Mouse (Mus musculus): ENCODE data around the gene Tmem205. TPM values are rescaled to one million over a fixed set of nuclear protein-coding genes. Genes with fewer than 3 reads are reported as not detected.
A peak's percentile ranks its signal among the peaks of the same experiment; 100 is the strongest.

Tmem205 gene
- polyA plus RNA-seq, 1 experiment from 2014 or later = 58.8 TPM

GRCm38 (mm10) chr9:21936692-21937570, 9.6 kb upstream of the Tmem205 start, which contains the start of gene Plppr2:
TSS of gene Plppr2 (plus strand) at chr9:21937033.
- Histone ChIP-seq H3K9ac (ENCODE audit: low read length) (peak within 1 kb of the TSS; percentile 70), H3K4me3 (ENCODE audit: low read length) (peak within 1 kb of the TSS; percentile 63), H3K9me3 (ENCODE audit: control insufficient read depth, low read length) (no peaks in the 10 kb centered on the region), H3K36me3 (ENCODE audit: control insufficient read depth, insufficient read depth, low read length) (no peaks in the 10 kb centered on the region), H3K27ac (ENCODE audit: low read length) (0 out of 2 replicates have a peak within 1 kb of the TSS, but pooled peaks have one; percentile 45), H3K27me3 (ENCODE audit: control insufficient read depth, insufficient read depth, low read depth, low read length) (no peaks in the 10 kb centered on the region), H3K4me1 (replicated peaks; ENCODE audit: control insufficient read depth, insufficient read depth, low read length) (peaks cover 3% of the 10 kb centered on the region), H3K4me2 (ENCODE audit: low read depth, low read length) (peak within 1 kb of the TSS; percentile 84)
- 1% methylated on average over 42 of the region's 43 CpGs for WGBS
- peak; percentile 99 for ATAC-seq (ENCODE audit: low read depth)

DNA sequence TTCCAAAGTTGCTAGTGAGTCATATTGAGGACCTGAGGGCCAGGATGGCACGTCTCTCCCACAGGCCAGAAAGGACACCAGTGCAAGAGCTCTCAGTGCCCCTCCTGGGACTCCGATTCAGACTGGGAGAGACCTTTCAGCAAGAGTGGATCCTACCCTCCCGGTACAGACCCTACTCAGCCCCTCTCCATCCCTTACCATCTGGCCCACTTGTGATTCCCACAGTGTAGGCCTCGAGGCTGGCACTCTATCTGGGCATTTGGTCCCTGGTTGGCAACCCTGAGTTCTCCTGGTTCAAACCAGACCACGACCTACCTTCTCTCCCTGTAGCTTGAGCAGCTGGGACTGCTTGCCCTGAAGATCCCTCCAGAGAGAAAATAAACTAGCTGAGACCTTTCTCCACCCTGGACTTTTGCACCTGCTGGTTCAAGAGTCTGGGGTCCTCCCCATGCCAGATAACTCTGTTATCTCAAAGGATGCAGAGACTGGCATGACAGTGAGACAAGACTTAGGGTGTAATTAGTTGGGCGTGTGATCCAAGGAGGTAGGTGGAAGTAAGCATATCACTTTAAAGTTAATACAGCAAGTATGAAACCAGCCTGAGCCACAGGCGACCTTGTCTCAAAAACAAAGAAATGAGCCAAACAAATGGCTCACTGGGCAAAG, 8.2 kb upstream of the Tmem205 start:
- Histone ChIP-seq H3K9ac (ENCODE audit: low read length) (no peak overlapping the region), H3K4me2 (ENCODE audit: low read depth, low read length) (no peak overlapping the region), H3K36me3 (ENCODE audit: control insufficient read depth, insufficient read depth, low read length) (no peaks in the 10 kb centered on the region), H3K27me3 (ENCODE audit: control insufficient read depth, insufficient read depth, low read depth, low read length) (no peaks in the 10 kb centered on the region), H3K4me3 (ENCODE audit: low read length) (no peak overlapping the region), H3K27ac (ENCODE audit: low read length) (no peak overlapping the region), H3K4me1 (replicated peaks; ENCODE audit: control insufficient read depth, insufficient read depth, low read length) (peaks cover 3% of the 10 kb centered on the region), H3K9me3 (ENCODE audit: control insufficient read depth, low read length) (no peaks in the 10 kb centered on the region)
- ATAC-seq (ENCODE audit: low read depth) = no peak
- 75% methylated on average over 7 of the region's 7 CpGs for WGBS

DNA sequence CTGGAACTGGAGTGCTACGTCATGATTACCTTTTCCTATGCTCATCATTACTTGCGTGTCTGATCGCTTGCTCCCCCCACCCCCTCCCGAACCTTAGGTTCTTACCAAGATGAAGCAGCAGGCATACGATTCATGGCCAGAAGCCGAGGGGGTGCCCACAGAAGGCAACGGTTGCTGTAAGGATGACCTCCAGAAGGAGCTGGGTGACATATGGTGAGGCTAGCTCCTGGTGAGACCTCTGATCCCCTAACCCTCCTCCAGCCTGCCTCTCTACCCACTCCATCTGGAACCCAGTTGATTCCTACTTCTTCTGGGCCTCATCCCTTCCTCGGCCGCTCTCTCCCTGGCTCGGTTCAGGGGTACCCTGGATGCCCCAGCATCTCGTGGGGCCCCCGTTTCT, 6.7 kb upstream of the Tmem205 start:
- ATAC-seq (ENCODE audit: low read depth) = no peak
- Histone ChIP-seq H3K27me3 (ENCODE audit: control insufficient read depth, insufficient read depth, low read depth, low read length) (no peaks in the 10 kb centered on the region), H3K9me3 (ENCODE audit: control insufficient read depth, low read length) (no peaks in the 10 kb centered on the region), H3K4me3 (ENCODE audit: low read length) (no peak overlapping the region), H3K36me3 (ENCODE audit: control insufficient read depth, insufficient read depth, low read length) (no peaks in the 10 kb centered on the region), H3K9ac (ENCODE audit: low read length) (no peak overlapping the region), H3K4me1 (replicated peaks; ENCODE audit: control insufficient read depth, insufficient read depth, low read length) (peaks cover 3% of the 10 kb centered on the region), H3K27ac (ENCODE audit: low read length) (no peak overlapping the region), H3K4me2 (ENCODE audit: low read depth, low read length) (no peak overlapping the region)
- WGBS = 88% methylated on average over 12 of the region's 12 CpGs

GRCm38 (mm10) chr9:21932445-21933137, 5.2 kb upstream of the Tmem205 start:
- no peak overlapping the region for H3K9ac ChIP-seq (ENCODE audit: low read length)
- no peak overlapping the region for H3K4me2 ChIP-seq (ENCODE audit: low read depth, low read length)
- H3K4me3 ChIP-seq (ENCODE audit: low read length) = no peak overlapping the region
- no peaks in the 10 kb centered on the region for H3K27me3 ChIP-seq (ENCODE audit: control insufficient read depth, insufficient read depth, low read depth, low read length)
- WGBS = 53% methylated on average over 12 of the region's 12 CpGs
- H3K9me3 ChIP-seq (ENCODE audit: control insufficient read depth, low read length) = no peaks in the 10 kb centered on the region
- no peak for ATAC-seq (ENCODE audit: low read depth)
- H3K4me1 ChIP-seq (replicated peaks; ENCODE audit: control insufficient read depth, insufficient read depth, low read length) = peaks cover 3% of the 10 kb centered on the region
- H3K36me3 ChIP-seq (ENCODE audit: control insufficient read depth, insufficient read depth, low read length) = no peaks in the 10 kb centered on the region
- H3K27ac ChIP-seq (ENCODE audit: low read length) = no peak overlapping the region

DNA sequence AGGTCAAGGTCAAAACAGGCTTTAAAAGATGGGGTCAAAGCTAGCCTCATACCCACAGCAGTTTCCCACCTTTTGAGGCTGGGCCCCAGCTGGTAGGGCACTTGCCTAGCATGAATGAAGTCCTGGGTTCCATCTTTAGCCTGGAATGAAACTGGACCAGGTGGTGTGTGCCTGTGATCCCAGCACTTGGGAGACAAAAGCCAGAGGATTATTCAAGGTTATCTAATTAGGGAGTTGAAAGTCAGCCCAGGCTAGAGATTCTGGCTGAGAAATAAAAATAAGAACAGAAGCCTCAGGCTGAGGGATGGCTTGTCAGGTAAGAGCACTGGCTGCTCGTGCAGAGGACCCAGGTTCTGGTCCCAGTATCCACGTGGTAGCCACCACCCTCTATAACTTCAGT, 4.7 kb upstream of the Tmem205 start:
- Histone ChIP-seq H3K4me2 (ENCODE audit: low read depth, low read length) (no peak overlapping the region), H3K36me3 (ENCODE audit: control insufficient read depth, insufficient read depth, low read length) (no peaks in the 10 kb centered on the region), H3K9ac (ENCODE audit: low read length) (no peak overlapping the region), H3K27ac (ENCODE audit: low read length) (no peak overlapping the region), H3K4me1 (replicated peaks; ENCODE audit: control insufficient read depth, insufficient read depth, low read length) (peaks cover 2% of the 10 kb centered on the region), H3K27me3 (ENCODE audit: control insufficient read depth, insufficient read depth, low read depth, low read length) (no peaks in the 10 kb centered on the region), H3K9me3 (ENCODE audit: control insufficient read depth, low read length) (no peaks in the 10 kb centered on the region), H3K4me3 (ENCODE audit: low read length) (no peak overlapping the region)
- WGBS = 43% methylated on average over 2 of the region's 2 CpGs
- no peak for ATAC-seq (ENCODE audit: low read depth)

GRCm38 (mm10) chr9:21929208-21929607, 1.9 kb upstream of the Tmem205 start:
- peaks cover 15% of the 10 kb centered on the region for H3K4me1 ChIP-seq (replicated peaks; ENCODE audit: control insufficient read depth, insufficient read depth, low read length)
- H3K9me3 ChIP-seq (ENCODE audit: control insufficient read depth, low read length) = no peaks in the 10 kb centered on the region
- no peak overlapping the region for H3K4me2 ChIP-seq (ENCODE audit: low read depth, low read length)
- H3K4me3 ChIP-seq (ENCODE audit: low read length) = no peak overlapping the region
- ATAC-seq (ENCODE audit: low read depth) = no peak
- H3K27ac ChIP-seq (ENCODE audit: low read length) = no peak overlapping the region
- no peaks in the 10 kb centered on the region for H3K27me3 ChIP-seq (ENCODE audit: control insufficient read depth, insufficient read depth, low read depth, low read length)
- 71% methylated on average over 3 of the region's 3 CpGs for WGBS
- no peaks in the 10 kb centered on the region for H3K36me3 ChIP-seq (ENCODE audit: control insufficient read depth, insufficient read depth, low read length)
- no peak overlapping the region for H3K9ac ChIP-seq (ENCODE audit: low read length)

DNA sequence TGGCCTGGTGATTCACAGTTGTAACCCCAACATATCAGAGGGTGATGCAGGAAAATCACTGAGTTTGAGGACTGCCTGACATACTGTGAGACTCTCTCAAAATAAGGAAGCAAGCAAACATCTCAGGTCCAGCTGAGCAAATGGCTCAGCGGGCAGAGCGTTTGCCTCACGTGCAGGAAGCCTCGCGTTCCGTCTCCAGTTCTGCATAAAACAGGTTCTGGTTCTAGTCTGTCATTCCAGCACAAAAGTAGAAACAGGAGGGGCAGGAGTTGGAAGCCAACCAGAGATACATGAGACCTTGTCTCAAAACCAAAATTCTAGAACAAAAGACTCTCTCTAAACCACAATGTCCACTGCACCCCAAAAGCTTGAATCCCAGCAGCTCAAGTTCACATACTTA, 572 bp downstream of the Tmem205 start:
- Histone ChIP-seq H3K27ac (ENCODE audit: low read length) (peak overlapping the region; percentile 71), H3K9ac (ENCODE audit: low read length) (peak overlapping the region; percentile 78), H3K4me3 (ENCODE audit: low read length) (peak overlapping the region; percentile 69), H3K27me3 (ENCODE audit: control insufficient read depth, insufficient read depth, low read depth, low read length) (no peaks in the 10 kb centered on the region), H3K36me3 (ENCODE audit: control insufficient read depth, insufficient read depth, low read length) (no peaks in the 10 kb centered on the region), H3K4me2 (ENCODE audit: low read depth, low read length) (peak overlapping the region; percentile 85), H3K9me3 (ENCODE audit: control insufficient read depth, low read length) (no peaks in the 10 kb centered on the region), H3K4me1 (replicated peaks; ENCODE audit: control insufficient read depth, insufficient read depth, low read length) (peaks cover 21% of the 10 kb centered on the region)
- 2% methylated on average over 6 of the region's 6 CpGs for WGBS
- ATAC-seq (ENCODE audit: low read depth) = no peak

DNA sequence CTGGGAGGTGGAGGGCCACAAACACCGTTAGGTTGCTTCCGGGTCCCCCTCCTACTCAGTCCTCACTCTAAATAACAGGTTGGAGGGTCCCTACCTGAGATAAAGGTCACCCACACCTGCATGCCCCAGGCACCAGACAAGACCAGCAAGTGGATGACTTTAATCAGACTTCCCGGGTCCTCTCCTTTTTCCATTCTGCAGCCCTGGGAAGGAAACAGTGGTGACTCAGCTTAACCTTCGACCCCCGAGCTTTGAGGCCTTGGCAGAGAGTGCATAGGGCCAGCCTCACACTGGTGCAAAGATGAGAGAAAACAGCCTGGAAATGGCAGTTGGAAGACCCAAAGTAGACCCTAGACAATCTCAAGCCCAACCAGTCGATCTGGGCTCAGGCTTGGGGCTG, 1.2 kb downstream of the Tmem205 start:
- WGBS = 71% methylated on average over 6 of the region's 6 CpGs

GRCm38 (mm10) chr9:21925506-21925905, 1.9 kb downstream of the Tmem205 start:
- Histone ChIP-seq H3K4me1 (replicated peaks; ENCODE audit: control insufficient read depth, insufficient read depth, low read length) (peaks cover 21% of the 10 kb centered on the region), H3K4me3 (ENCODE audit: low read length) (no peak overlapping the region), H3K4me2 (ENCODE audit: low read depth, low read length) (no peak overlapping the region), H3K9ac (ENCODE audit: low read length) (no peak overlapping the region), H3K27me3 (ENCODE audit: control insufficient read depth, insufficient read depth, low read depth, low read length) (no peaks in the 10 kb centered on the region), H3K27ac (ENCODE audit: low read length) (no peak overlapping the region), H3K36me3 (ENCODE audit: control insufficient read depth, insufficient read depth, low read length) (no peaks in the 10 kb centered on the region), H3K9me3 (ENCODE audit: control insufficient read depth, low read length) (no peaks in the 10 kb centered on the region)
- ATAC-seq (ENCODE audit: low read depth) = no peak
- WGBS = 94% methylated on average over 1 of the region's 1 CpGs

More for the DNA sequence above, 1.2 kb downstream of the Tmem205 start:
- no peak for ATAC-seq (ENCODE audit: low read depth)
- peak overlapping the region; percentile 85 for H3K4me2 ChIP-seq (ENCODE audit: low read depth, low read length)
- H3K4me3 ChIP-seq (ENCODE audit: low read length) = peak overlapping the region; percentile 69
- no peaks in the 10 kb centered on the region for H3K27me3 ChIP-seq (ENCODE audit: control insufficient read depth, insufficient read depth, low read depth, low read length)
- peaks cover 21% of the 10 kb centered on the region for H3K4me1 ChIP-seq (replicated peaks; ENCODE audit: control insufficient read depth, insufficient read depth, low read length)
- no peak overlapping the region; the same call in 1 of the 2 replicates for H3K27ac ChIP-seq (ENCODE audit: low read length)
- H3K36me3 ChIP-seq (ENCODE audit: control insufficient read depth, insufficient read depth, low read length) = no peaks in the 10 kb centered on the region
- peak overlapping the region; percentile 78 for H3K9ac ChIP-seq (ENCODE audit: low read length)
- H3K9me3 ChIP-seq (ENCODE audit: control insufficient read depth, low read length) = no peaks in the 10 kb centered on the region
